Mouse (Mus musculus) adrenal gland, postnatal 36 days (tissue): Measurements from ENCODE around the gene Kcnj15. TPM values are rescaled to one million over a fixed set of nuclear protein-coding genes. Genes with fewer than 3 reads are reported as not detected.

Experiments
- DNase-seq, 2 experiments: peaks; one replicate each; pipeline ENCODE4 v3.0.0; 2021; ENCODE audit warnings: mixed read lengths in 1 of 2
- long read RNA-seq, 2 experiments: library from polyadenylated mRNA; stranded (forward); transcript quantifications; one replicate each; pipeline ENCODE4 v2.0.0; 2021; ENCODE audit warnings: borderline sequencing depth in 2 of 2
- total RNA-seq, 2 experiments: library from RNA; stranded (reverse); gene quantifications; 2 replicates each; pipeline ENCODE4 v1.2.3; 2021

Gene Kcnj15
- total RNA-seq, result under 1 TPM; 0.30 to 0.89 TPM
- long read RNA-seq, experiment 1, result 0 reads
- long read RNA-seq, experiment 2, result 0 reads

DNA sequence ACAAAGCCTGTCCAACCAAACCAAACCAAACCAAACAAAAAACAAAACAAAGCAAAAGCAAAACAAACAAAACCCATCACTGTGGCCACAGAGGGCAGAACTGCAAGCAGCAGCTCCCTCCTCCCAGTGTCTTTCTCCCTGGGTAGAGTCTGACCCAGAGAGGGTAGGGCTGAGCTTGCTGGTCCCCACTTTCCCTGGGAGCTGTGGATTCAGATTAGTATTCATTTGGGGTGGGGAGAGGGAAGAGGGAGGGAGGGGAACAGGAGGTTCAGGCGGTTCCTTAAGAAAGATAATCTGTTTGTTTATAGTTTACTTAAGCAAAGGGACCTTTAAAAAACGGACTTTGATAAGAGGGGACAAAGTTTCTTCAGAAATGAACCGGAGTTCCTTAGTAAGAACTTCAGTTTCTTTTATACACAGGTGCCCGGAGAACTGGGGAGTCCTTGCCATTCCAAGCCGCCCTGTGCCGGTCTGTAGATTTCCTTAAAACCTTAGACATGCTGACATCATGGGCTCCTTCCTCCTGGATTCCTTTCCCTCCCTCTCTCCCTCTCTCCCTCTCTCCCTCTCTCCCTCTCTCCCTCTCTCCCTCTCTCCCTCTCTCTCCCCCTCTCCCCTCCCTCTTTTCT, at the start of gene Kcnj15:
Gene Kcnj15, plus strand, starts transcription at position 293 of the 629 bp plus-strand sequence.
- DNase-seq, result no peak

DNA sequence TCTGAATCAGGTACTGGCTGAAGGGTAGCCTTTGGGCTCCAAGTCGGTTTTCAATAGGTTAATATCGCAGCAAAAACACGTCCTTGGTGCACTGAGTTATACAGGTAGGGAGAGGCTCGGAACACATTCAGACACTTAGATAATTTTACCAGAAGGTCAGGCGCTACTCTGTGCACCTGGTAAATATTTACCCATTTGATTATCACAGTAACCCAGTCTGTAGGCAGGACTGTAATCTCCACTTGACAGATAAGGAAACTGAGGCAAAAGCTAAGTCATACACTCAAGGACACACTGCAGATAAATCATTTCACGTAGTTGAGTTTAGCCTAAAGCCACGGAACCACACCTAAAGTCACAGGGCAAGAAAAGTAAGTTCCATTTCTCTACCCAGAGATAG, 49.1 kb upstream of the Kcnj15 start:
- DNase-seq, result no peak

DNA sequence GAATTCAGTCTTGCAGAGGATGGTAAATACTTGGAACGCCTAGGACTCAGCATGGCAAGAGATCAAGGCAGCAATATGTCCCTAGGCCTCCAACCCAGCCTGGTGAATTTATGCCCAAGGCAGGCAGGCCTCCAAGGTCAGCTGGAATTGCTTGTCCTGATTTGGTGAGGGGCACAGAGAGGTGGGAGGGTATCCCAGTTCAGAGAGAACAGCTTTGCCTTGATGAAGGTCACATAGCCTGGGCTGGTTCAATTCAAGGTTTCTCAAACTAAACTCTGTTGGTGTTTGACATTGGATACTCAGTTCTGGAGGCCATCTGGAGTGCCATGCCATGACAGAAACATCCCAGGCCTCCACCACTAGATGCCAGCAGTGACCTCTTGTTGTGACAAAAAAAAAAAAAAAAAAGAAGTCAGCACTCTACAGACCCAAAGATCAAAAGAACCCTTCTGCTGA, 48.3 kb upstream of the Kcnj15 start:
- DNase-seq, result peak; percentile 57 to 64

DNA sequence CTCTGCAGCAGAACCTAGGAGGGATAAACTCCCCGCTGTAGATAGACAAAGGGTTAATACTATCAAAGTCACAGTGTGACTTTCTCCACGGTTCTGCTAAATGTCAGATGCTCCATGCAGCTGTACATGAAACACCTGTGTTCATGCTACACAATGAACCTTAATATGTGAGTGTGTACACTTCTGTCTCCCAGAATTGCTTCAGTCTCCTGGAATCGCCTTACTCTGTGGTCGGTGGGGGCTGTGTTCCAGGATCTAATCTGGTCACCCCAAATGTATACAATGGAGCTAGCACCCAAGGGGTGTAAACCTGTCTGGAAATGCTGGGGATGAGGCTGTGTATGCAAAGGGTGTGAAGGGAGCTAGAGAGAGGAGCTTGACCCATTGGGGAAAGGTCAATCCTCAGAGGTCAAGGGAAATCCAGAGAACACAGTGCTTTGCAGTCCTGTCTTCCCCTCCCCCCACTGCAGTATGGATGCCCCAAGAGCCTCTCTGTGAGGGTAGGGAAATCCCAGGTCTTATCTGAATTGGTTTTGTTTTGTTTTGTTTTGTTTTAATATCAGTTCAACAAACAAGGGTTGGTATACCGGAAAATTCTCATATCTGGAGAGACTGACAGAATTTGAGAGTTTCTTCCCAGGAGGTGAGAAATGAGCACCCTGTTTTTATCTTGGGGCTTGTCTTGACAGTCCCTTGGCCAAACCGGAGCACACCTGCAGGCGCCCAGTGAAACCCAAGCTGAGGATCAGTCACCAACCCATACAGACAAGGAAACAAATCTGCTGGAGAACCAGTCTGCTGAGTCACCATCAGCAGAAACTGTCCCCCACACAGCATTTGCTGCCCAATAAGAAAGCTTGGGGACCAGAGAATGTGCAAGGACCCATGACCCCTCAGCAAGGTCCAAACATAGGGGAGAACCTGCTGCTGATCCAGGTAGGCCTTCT, 42.8 kb upstream of the Kcnj15 start:
- no peak for DNase-seq

DNA sequence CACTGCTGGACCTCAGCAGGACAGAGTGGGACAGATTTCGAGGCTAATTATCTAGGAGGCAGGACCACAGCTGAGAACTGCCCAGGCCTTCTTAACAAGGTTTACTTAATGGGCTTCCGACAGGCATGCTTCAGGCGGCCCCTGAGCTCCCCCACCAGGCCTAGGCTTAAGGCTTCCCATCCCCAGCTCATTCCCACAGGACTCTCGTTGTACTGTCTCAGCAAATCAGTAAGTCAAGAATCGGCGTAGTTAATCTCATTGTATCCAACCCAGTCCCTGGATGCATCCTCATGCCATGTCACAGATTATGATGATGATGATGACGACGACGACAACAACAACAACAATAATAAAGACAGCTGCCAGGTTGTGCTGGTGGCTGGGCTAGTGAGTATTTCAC, 41.6 kb upstream of the Kcnj15 start:
- no peak for DNase-seq

DNA sequence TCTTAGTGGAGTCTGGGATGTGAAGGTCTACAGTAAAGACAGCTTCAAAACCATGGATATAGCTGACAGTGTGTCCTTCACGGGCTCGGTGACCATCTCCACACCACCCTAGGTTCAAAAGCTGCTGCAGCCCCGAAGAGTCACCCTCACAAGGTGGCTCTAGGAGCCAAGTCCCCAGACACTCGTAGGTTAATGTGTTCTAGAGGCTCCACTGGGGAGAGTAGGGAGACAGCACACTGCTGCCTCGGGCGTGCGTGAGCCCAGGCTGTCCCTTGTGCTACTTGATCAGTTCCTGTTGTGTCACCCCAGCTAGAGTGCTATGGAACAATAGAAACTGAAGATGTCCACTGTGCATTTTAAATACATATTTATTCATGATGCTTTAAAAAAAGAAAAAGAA, 41.0 kb upstream of the Kcnj15 start:
- no peak for DNase-seq

DNA sequence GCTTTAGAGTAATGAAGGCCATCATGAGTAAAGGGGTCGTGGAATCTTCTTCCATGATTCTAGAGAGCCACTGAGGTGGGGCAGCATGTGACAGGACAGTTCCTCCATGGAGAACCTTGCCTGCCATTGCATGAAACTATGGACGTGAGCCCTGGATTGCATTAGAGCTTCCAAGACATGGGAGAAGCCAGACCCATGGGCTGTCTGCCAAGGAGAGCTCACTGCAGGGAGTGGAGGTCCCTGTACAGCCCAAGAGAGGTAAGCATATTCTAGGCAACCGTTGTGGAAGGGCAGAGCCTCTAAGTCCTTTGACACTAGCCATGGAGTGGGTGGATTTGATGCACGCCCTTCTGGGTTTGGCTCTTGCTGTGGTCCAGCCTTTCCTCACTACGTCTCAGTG, 40.5 kb upstream of the Kcnj15 start:
- DNase-seq, result no peak

DNA sequence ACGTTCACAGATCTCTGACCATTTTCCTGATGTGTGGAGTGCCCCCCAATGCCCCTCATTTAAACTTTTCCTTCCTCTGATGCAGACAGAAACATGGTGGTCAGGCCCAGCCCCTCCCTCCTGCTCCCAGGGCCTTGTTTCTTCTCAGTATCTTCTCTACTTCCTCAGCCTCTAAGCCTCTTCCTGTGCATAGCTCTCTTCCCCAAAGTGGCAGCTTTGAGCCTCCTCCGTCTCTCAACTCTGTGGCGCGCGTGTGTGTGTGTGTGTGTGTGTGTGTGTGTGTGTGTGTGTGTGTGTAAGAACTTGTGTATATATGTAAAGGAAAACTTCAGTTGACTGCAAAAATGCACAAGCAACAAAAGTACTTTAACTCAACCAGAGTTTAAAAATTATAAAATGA, 38.6 kb upstream of the Kcnj15 start:
- no peak for DNase-seq

DNA sequence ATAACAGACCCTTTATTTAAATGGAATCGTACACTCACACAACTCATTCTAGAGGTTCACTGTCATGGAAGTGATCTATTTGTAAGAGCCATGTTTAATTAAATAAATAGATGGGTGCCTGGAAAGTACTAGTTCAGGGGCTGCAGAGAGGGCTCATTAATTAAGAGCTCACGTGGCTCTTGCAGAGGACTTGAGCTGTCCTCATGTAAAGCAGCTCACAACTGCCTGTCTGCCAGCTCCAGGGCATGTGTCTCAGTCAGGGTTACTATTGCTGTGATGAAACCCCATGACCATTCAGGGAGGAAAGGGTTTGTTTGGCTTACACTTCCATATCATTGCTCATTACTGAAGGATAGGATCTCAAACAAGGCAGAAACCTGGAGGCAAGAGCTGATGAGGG, 37.9 kb upstream of the Kcnj15 start:
- DNase-seq, result no peak

DNA sequence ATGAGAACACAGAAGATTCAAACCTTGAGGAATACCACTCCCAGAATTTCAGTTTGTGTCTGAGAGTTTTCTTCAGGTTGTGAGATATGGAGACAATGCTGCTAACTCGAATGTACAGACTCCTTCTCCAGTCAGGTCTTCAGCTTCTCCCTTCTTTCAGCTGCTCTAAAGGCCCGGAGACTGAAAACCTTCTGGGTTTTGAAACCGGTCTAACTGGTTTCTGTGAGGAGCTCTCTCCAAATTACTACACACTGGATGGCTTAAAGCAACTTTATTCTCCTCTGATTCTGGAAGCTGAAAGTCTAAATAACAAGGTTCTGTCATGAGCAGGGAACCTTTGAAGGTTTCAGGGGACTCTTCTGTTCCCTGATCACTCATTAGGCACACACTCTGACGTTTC, 36.3 kb upstream of the Kcnj15 start:
- no peak for DNase-seq

DNA sequence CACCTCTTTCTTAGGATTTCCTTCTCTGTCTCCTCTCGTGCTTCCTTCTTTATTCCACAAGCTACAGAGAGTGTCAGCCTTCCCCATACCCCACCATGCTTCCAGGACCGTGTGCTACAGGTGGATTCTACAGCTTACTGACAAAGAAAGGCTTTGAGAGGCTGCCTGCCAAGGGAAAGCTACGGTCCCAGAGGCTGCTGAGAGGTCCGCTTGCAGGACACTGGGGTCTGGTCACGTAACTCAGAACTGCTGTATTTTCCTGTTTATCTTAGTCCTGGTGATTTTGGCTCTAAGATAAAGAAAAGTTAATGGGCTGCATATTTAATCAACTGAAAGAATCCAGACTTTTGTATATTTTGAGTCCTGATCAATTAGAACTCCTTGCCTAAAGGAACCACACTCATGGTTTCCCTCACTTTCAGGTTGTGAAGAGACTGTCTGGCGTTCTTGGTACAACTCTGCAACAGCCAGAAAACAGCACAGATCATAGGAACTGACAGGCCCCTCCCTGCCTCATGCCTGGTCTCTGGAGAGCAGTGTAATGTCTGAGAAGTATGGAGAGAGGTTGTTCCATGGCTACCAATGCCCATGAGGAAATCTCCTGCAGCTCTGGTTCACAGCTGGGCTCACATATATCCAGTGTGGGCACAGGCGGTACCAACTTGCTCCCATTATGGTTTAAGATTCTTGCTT, 35.2 kb upstream of the Kcnj15 start:
- no peak for DNase-seq

DNA sequence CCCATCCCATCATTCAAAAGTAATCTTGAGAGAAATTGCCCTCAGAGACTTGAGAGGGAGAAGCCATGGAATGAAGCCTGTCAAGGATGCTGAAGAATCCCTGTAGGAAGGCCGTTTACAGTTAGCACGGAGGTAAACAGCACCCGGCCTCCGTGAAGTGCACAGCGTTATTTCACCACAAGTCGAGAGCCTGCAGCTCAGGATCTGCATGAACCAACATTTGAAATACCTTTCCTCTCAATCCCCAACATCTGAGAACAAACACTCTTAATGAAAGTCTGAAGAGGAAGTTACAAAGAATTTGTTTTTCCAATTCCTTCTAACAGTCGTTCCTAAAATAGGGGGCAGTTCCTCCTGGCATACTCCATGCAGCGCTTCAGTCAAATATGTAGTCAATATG, 33.9 kb upstream of the Kcnj15 start:
- DNase-seq, result no peak

DNA sequence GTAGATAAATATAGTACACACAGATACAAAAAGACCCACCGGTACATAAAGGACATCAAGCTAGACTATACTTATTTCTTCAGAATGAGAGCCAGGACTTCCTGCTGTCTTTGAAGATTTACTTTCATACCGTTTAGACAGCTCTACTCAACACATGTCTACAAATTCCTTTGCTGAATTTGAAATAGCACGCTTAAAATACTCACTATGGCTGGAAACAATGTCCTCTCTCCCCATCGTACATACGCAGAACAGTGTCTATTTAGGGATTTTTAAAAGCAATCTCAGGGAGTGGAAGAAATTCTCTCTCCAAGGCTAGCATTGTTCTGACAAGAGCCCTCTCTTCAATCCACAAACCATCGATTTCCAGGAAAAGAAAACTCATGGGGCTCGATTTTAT, 32.1 kb upstream of the Kcnj15 start:
- DNase-seq, result no peak

DNA sequence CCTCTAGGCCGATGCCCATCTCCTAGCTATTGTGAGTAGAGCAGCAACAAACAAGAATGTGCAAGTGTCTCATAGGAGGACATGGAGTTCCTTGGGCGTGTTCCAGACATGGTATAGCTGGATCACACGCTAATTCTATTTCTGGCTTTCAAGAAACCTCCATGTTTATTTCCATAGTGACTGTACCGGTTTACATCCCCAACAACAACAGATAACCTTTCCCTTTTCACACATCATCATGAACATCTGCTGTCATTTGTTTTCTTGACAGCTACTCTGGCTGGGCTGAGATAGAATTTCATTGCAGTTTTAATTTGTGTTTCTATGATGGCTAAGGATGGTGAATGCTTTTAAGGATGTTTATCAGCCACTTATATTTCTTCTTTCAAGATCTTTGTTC, 25.6 kb upstream of the Kcnj15 start:
- no peak for DNase-seq

DNA sequence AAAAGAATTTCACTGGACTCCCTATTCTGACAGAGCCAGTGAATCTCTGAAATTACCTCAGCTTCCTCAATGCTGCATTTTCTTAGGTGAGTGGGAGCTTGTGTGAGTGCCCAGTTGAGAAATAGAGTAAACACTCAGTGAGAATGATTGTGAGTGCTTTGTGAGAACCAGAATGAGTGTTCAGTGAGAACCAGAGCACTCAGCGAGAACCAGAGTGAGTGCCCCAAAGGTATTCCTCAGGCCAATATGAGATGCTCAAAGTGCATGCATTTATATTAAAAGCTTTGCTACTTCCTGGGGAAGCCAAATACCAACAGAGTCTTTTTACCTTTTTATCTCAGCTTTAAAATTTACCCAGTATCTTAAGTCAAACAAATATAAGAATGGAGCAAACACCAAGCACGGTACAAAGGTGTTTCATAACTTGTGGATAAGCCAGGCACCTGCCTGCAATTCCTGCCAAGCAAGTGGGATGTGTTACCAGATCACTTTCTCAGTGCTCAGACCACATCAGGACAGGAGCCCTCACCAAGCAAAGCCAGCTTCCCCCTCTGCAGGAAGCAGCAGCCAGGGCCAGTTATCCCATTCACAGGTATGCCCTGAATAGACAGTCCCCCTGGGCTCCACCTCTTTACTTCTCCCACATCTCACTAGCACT, 22.3 kb upstream of the Kcnj15 start:
- no peak for DNase-seq

DNA sequence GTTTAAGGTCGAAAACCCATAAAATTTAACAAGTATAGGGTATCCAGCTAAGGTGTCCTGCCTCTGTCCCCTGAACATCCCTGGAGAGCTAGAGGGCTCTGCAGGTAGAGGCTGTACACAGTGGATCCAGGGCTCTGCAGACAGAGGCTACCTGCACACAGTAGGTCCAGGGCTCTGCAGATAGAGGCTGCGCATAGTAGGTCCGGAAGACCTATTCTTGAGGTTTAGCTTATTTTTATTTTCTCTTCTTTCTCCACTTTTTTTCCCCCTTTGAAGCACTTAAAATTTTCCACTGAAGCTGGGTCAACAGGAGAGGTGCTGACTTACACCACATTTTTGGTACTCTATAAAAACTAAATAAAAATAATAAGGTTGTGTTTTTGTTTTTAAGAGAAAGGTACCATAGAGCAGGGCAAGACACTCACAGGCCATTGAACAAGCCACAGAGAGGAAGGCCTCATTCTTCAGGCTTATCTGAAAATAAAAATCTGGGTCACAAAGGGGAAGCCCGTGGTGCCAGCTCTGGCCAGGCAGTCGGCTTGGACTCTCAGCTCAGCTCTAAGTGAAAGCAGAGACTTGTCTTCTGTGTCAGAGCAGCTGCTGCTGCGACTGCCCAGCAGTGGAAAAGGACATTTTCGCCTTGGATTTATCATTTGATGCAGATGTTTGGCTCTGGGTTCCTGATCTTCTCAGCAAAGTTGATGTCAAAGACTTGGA, 18.0 kb upstream of the Kcnj15 start:
- DNase-seq, result no peak

DNA sequence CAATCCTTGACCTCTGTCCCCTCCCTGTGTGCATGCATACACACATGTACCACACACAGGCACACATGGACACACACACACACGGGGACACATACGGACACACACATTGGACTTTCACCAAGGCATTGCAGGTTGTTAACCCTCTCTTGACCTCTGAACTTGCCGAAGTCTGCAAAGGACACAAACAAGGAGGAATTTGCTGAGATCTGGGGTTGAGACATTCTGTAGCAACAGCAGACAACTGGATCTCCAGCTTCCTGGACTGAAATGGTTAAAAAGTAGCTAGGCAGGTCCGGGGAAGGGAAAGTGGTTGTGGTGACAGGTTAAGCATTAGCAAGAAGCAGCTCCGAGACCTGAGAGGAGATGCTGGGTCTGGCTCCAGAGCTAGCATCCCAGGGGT, 16.7 kb upstream of the Kcnj15 start:
- no peak for DNase-seq

DNA sequence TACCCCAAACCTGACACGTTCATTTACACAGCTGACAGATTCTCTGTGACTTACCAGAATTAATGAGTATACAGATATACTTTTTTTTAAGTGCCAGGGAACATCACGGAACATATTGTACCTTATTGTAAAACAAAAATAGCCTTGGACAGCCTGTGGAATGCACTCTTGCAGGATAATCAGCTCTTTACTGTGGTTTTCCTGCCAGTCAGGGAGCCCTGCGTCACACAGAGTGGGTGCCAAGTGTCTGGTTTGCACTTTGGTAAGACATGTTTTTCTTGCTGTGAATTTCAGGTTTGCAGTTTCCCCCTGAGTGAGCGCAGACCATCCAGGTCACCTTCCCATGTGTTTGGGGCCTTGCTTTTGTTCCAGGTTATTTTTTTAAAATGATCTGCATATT, 15.8 kb upstream of the Kcnj15 start:
- DNase-seq, result no peak

DNA sequence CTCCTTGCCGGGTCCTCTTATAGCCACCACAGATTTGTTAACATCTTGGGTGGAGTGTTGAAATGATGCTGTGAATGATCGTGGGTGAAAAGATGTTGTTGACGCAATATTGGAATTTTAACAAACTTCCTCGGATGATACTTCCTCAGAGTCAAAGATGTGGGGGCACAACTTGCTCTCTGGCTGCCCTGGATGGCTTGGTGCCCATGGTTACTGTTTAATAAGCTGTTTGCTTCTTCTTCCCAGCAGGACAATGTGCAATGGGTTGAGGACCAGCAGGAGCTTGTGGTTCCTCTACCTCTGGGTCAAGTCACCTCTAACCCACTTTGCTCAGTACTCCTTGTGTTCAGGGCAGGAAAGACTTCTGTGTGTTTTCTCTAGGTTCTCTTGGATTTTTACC, 15.2 kb upstream of the Kcnj15 start:
- DNase-seq, result no peak

DNA sequence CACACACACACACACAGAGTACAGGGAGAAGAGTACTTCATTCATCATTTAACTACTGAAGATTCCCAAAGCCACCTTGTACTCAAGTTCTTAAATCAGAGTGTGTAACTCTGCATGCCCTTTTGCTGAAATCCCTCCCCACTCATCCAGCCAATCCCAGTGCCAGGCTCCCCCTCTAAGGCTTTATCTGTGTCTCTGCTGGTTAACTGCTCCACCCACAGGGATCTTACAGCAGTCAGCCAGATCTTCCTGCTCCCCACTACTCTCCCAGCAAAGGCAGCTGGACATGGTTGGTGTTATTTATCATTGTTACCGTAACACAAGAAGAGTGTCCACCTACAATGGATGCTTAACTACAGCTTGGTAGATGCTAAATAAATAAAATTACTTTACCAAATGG, 14.0 kb upstream of the Kcnj15 start:
- no peak for DNase-seq

DNA sequence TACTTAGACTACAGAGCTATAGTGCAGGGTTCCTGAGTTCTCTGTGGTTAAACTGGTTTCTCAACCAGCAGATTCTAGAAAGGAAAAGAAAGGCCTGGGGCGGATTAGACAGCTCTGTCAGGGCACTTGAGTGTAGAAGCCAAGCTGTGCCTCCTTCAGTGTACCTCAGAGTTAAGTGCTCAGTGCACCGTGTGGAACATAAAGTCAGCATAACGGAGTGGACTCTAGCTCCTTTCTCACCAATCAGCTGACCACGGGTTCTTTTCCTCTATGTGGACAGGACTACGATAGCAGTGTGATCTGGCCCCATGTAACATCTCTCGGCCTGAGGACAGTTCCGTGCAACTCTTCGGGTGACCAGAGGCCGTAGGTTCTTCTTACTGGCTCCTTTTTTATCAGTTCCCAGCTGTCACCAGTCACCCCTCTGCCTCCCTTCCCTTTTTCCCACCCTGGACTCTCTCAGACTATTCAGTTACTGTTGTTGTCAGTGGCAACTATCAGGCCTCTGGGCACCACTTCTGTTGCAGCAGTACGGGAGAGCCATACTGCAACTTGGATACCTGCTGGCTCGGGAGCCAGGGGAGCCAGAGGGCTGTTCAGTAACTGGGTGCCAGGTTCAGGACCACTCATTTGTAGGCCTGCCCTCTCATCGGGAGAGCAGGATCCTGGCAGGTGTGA, 12.6 kb upstream of the Kcnj15 start:
- DNase-seq, result no peak
